In the genomic region with DNA sequence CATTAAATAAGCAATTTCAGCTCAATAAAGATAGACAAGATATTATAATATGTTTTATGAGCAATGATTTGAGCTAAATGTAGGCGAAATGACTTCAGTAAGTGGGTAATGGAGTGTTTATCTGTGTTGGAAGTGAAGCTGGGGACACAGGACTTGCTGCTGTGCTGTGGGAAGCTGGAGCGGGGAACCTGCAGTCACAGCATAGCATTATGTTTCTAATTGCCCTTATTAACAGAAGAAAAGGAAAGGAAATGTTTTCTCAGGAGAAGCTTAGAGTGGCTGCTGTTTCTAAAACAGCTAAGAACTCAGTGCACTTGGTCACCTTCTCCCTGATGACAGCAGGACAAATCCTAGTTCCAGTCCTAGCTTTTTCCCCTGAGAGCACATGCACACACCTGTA, we compare ENCODE assay signal across 20 mouse cellular contexts.
"Had no signal": no experiment of that assay in that cellular context is flagged by ENCODE, and none has a peak within 500 bp of the region (broad histone marks: within the 10 kb centered on the region; RNA-seq: fewer than 3 reads in every experiment).

No protein-coding gene starts in this region.

- H3K4me3 ChIP-seq: kidney, embryonic 15.5 days; limb, embryonic 10.5 days; limb, embryonic 13.5 days; liver, embryonic 12.5 days; liver, embryonic 15.5 days; lung, embryonic 15.5 days; neural tube, embryonic 12.5 days had no signal

- H3K27ac ChIP-seq: kidney, embryonic 15.5 days; limb, embryonic 10.5 days; limb, embryonic 13.5 days; liver, embryonic 12.5 days; liver, embryonic 15.5 days; lung, embryonic 15.5 days; neural tube, embryonic 12.5 days had no signal

- H3K9me3 ChIP-seq: kidney, embryonic 15.5 days; limb, embryonic 10.5 days; limb, embryonic 13.5 days; liver, embryonic 12.5 days; liver, embryonic 15.5 days; lung, embryonic 15.5 days; neural tube, embryonic 12.5 days had no signal

- H3K36me3 ChIP-seq: kidney, embryonic 15.5 days; limb, embryonic 10.5 days; limb, embryonic 13.5 days; liver, embryonic 12.5 days; liver, embryonic 15.5 days; lung, embryonic 15.5 days; neural tube, embryonic 12.5 days had no signal

- H3K27me3 ChIP-seq: kidney, embryonic 15.5 days; limb, embryonic 13.5 days; liver, embryonic 12.5 days; liver, embryonic 15.5 days; lung, embryonic 15.5 days; neural tube, embryonic 12.5 days had no signal

- DNase-seq: kidney, adult 8-10 months; kidney, postnatal 10 days; kidney, postnatal 36 days; liver; lung, adult 18-20 months; lung, postnatal 10 days; lung, postnatal 36 days; midbrain, embryonic 14.5 days; retina, postnatal 1 day; right cerebral cortex, postnatal 25 days; thymus, adult 18-20 months; thymus, postnatal 36 days had no signal

- H3K4me1 ChIP-seq: kidney, embryonic 15.5 days; limb, embryonic 10.5 days; limb, embryonic 13.5 days; liver, embryonic 12.5 days; liver, embryonic 15.5 days; lung, embryonic 15.5 days; neural tube, embryonic 12.5 days had no signal

- H3K4me2 ChIP-seq: kidney, embryonic 15.5 days; limb, embryonic 13.5 days; liver, embryonic 12.5 days; liver, embryonic 15.5 days; lung, embryonic 15.5 days; midbrain, embryonic 11.5 days; neural tube, embryonic 12.5 days had no signal

- ATAC-seq: liver, embryonic 12.5 days had no signal

- H3K9ac ChIP-seq: kidney, embryonic 15.5 days; limb, embryonic 13.5 days; liver, embryonic 12.5 days; liver, embryonic 15.5 days; lung, embryonic 15.5 days; neural tube, embryonic 12.5 days had no signal
